Mouse (Mus musculus): Measurements from ENCODE around the gene Spata21. TPM values are rescaled to one million over a fixed set of nuclear protein-coding genes. Genes with fewer than 3 reads are reported as not detected.

Spata21 gene
- polyA plus RNA-seq, 1 experiment from 2014 or later, result not detected

DNA sequence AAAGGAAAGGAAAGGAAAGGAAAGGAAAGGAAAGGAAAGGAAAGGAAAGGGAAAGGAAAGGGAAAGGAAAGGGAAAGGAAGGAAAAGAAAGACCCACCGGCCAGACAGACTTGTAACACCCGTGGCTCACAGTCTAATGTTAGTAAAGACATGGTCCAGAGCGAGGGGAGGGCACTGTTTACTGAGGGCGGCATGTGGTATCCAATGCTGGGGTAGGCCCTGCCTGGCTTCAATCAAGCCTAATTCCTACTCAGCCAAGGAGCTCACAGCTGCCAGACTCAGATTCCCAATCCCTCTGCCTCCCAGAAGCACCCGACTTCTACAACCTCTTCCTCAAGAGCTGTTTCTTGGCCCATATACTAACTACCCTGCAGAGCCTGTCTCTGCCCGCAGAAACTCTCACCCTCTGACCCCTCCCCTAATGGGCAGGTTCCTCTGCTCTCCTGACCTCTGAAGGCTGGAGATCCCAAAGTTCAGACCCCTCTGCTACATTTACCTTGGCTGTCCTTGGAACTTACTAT lies 41.1 kb downstream of the Spata21 start:
- Histone ChIP-seq H3K9me3 (ENCODE audit: control insufficient read depth, low read length) (no peaks in the 10 kb centered on the region), H3K36me3 (ENCODE audit: control insufficient read depth, insufficient read depth, low read length) (no peaks in the 10 kb centered on the region), H3K27me3 (replicated peaks; ENCODE audit: control insufficient read depth, insufficient read depth, low read length) (no peaks in the 10 kb centered on the region), H3K27ac (replicated peaks; ENCODE audit: low read depth, low read length) (no peak overlapping the region), H3K4me2 (ENCODE audit: low read depth, low read length) (no peak overlapping the region), H3K4me1 (ENCODE audit: control insufficient read depth, insufficient read depth, low read length) (peaks cover 26% of the 10 kb centered on the region), H3K4me3 (ENCODE audit: low read depth, low read length) (no peak overlapping the region), H3K9ac (ENCODE audit: low read depth, low read length) (no peak overlapping the region)
- 0 out of 2 replicates have a peak, but pooled peaks have one; percentile 31 for ATAC-seq (ENCODE audit: low read depth)
- WGBS, result 35% methylated on average over 6 of the region's 6 CpGs
- DNase-seq (ENCODE audit: low spot score), result peak; percentile 69

DNA sequence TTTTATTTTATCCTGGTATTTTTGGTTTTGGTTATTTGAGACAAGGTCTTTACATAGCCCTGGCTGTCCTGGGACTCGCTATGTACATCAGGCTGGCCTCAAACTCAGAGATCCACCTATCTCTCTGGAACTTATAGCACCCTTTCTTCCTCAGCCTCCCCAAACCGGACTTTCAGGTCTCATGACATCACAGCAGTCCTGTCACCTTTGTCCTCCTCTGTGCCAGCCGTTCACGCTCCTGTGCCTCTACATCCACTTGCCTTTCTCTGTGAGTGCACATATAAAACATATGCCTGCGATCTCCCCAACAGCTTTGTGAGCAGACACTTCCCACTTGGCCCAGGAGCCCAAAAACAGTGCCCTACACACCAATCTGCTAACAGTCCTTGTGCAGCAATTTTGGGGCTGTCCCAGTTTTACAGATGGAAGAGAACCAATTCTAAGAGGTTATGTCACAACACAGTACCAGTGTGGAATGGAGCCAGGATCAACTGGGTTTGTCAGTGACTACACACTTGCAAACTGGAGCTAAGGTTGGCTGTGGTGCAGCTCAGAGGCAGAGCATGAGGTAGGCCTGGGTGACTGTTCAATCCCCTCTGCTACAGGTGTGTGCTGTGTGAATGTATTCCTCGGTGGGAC lies 42.7 kb downstream of the Spata21 start:
- Histone ChIP-seq H3K4me2 (ENCODE audit: low read depth, low read length) (no peak overlapping the region), H3K27me3 (replicated peaks; ENCODE audit: control insufficient read depth, insufficient read depth, low read length) (no peaks in the 10 kb centered on the region), H3K36me3 (ENCODE audit: control insufficient read depth, insufficient read depth, low read length) (no peaks in the 10 kb centered on the region), H3K27ac (replicated peaks; ENCODE audit: low read depth, low read length) (peak overlapping the region; percentile 69; the same call in 1 of the 2 replicates), H3K4me1 (ENCODE audit: control insufficient read depth, insufficient read depth, low read length) (peaks cover 37% of the 10 kb centered on the region), H3K9ac (ENCODE audit: low read depth, low read length) (no peak overlapping the region), H3K9me3 (ENCODE audit: control insufficient read depth, low read length) (no peaks in the 10 kb centered on the region), H3K4me3 (ENCODE audit: low read depth, low read length) (no peak overlapping the region)
- DNase-seq (ENCODE audit: low spot score) (no peak), ATAC-seq (ENCODE audit: low read depth) (0 out of 2 replicates have a peak, but pooled peaks have one; percentile 6)
- WGBS, result 67% methylated on average over 6 of the region's 6 CpGs

- DNase-seq (ENCODE audit: low spot score) (peak; percentile 65), ATAC-seq (ENCODE audit: low read depth) (peak; percentile 54)
- H3K27me3 ChIP-seq (replicated peaks; ENCODE audit: control insufficient read depth, insufficient read depth, low read length), result no peaks in the 10 kb centered on the region
- 0 out of 2 replicates have a peak overlapping the region, but pooled peaks have one; percentile 25 for H3K9ac ChIP-seq (ENCODE audit: low read depth, low read length)
- peaks cover 39% of the 10 kb centered on the region for H3K4me1 ChIP-seq (ENCODE audit: control insufficient read depth, insufficient read depth, low read length)
- H3K9me3 ChIP-seq (ENCODE audit: control insufficient read depth, low read length), result no peaks in the 10 kb centered on the region
- no peaks in the 10 kb centered on the region for H3K36me3 ChIP-seq (ENCODE audit: control insufficient read depth, insufficient read depth, low read length)
- H3K27ac ChIP-seq (replicated peaks; ENCODE audit: low read depth, low read length), result peak overlapping the region; percentile 69
- no peak overlapping the region for H3K4me2 ChIP-seq (ENCODE audit: low read depth, low read length)
- no peak overlapping the region for H3K4me3 ChIP-seq (ENCODE audit: low read depth, low read length)
- WGBS, result 39% methylated on average over 5 of the region's 5 CpGs
Observed at GRCm38 (mm10) chr4:141131531-141132061, 43.5 kb downstream of the Spata21 start.

DNA sequence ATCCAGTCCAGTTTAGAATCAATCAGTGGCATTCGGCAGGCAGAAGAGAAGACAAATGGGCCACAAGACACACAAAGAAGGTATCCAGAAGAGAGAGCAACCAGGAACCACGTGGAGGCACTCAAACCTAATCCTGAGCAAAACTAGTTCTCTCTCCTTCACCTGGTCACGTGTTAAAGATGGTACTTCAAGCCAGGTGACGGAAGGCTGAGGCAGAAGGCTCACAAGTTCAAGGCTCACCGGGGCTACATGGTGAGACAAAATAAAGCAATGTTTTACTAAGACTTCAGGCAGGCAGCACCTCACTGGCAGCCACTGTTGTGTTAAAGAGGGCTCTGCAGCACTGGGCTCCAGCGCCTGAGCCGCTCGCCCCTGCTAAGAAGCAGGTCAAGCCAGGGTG lies 44.1 kb downstream of the Spata21 start:
- no peak for DNase-seq (ENCODE audit: low spot score)
- Histone ChIP-seq H3K9ac (ENCODE audit: low read depth, low read length) (0 out of 2 replicates have a peak overlapping the region, but pooled peaks have one; percentile 25), H3K36me3 (ENCODE audit: control insufficient read depth, insufficient read depth, low read length) (no peaks in the 10 kb centered on the region), H3K27me3 (replicated peaks; ENCODE audit: control insufficient read depth, insufficient read depth, low read length) (no peaks in the 10 kb centered on the region), H3K4me1 (ENCODE audit: control insufficient read depth, insufficient read depth, low read length) (peaks cover 45% of the 10 kb centered on the region), H3K27ac (replicated peaks; ENCODE audit: low read depth, low read length) (peak overlapping the region; percentile 69; the same call in 1 of the 2 replicates), H3K4me2 (ENCODE audit: low read depth, low read length) (no peak overlapping the region), H3K4me3 (ENCODE audit: low read depth, low read length) (no peak overlapping the region), H3K9me3 (ENCODE audit: control insufficient read depth, low read length) (no peaks in the 10 kb centered on the region)
- 52% methylated on average over 8 of the region's 8 CpGs for WGBS
- ATAC-seq (ENCODE audit: low read depth), result no peak

DNA sequence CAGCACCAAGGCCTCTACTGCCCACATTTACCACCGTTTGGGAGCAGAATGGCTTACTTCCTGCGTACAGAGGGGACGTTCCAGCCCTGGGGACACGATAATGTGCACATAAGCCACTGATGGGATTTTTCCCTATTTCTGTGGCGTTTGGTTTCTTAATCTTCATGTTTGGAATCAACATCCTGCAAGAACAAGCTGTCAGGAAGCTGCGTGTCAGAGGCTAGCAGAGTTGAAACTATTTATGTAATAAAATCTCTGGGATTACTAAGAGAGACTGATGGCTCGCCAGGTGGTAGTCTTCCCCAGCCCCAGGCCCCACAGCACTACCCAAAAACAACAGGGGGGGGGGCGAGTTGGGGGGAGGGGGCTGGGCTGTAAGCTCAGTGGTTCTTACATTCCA lies 45.1 kb downstream of the Spata21 start:
- Histone ChIP-seq H3K36me3 (ENCODE audit: control insufficient read depth, insufficient read depth, low read length) (no peaks in the 10 kb centered on the region), H3K4me2 (ENCODE audit: low read depth, low read length) (no peak overlapping the region), H3K27ac (replicated peaks; ENCODE audit: low read depth, low read length) (no peak overlapping the region), H3K9ac (ENCODE audit: low read depth, low read length) (no peak overlapping the region), H3K9me3 (ENCODE audit: control insufficient read depth, low read length) (no peaks in the 10 kb centered on the region), H3K27me3 (replicated peaks; ENCODE audit: control insufficient read depth, insufficient read depth, low read length) (no peaks in the 10 kb centered on the region), H3K4me3 (ENCODE audit: low read depth, low read length) (no peak overlapping the region), H3K4me1 (ENCODE audit: control insufficient read depth, insufficient read depth, low read length) (peaks cover 52% of the 10 kb centered on the region)
- DNase-seq (ENCODE audit: low spot score), result peak; percentile 55
- WGBS, result 40% methylated on average over 8 of the region's 8 CpGs
- no peak for ATAC-seq (ENCODE audit: low read depth)

DNA sequence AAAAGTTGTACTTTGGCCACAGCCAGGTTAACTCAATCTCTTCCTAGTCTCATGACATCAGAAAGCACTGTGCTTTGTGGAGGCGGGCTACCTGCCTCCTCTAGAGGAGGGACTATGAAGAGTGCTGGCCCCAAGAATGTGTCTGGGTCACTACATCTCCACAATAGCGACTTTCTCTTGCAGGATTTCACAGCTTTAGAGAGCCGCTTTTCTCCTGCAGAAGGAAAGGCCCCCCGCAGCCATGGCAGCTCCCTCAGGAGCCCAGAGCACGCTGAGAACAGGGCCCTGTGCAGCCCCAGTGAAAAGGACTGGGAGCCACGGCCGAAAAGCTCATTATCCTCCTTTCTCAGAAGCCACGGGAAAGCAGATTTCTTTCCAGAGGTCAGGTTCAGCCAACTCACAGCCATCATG lies 45.9 kb downstream of the Spata21 start:
- no peaks in the 10 kb centered on the region for H3K27me3 ChIP-seq (replicated peaks; ENCODE audit: control insufficient read depth, insufficient read depth, low read length)
- H3K9ac ChIP-seq (ENCODE audit: low read depth, low read length), result no peak overlapping the region
- WGBS, result 48% methylated on average over 8 of the region's 8 CpGs
- H3K9me3 ChIP-seq (ENCODE audit: control insufficient read depth, low read length), result no peaks in the 10 kb centered on the region
- H3K27ac ChIP-seq (replicated peaks; ENCODE audit: low read depth, low read length), result peak overlapping the region; percentile 17
- H3K4me1 ChIP-seq (ENCODE audit: control insufficient read depth, insufficient read depth, low read length), result peaks cover 53% of the 10 kb centered on the region
- no peak overlapping the region for H3K4me3 ChIP-seq (ENCODE audit: low read depth, low read length)
- no peak overlapping the region for H3K4me2 ChIP-seq (ENCODE audit: low read depth, low read length)
- H3K36me3 ChIP-seq (ENCODE audit: control insufficient read depth, insufficient read depth, low read length), result no peaks in the 10 kb centered on the region
- DNase-seq (ENCODE audit: low spot score) (no peak), ATAC-seq (ENCODE audit: low read depth) (no peak)

DNA sequence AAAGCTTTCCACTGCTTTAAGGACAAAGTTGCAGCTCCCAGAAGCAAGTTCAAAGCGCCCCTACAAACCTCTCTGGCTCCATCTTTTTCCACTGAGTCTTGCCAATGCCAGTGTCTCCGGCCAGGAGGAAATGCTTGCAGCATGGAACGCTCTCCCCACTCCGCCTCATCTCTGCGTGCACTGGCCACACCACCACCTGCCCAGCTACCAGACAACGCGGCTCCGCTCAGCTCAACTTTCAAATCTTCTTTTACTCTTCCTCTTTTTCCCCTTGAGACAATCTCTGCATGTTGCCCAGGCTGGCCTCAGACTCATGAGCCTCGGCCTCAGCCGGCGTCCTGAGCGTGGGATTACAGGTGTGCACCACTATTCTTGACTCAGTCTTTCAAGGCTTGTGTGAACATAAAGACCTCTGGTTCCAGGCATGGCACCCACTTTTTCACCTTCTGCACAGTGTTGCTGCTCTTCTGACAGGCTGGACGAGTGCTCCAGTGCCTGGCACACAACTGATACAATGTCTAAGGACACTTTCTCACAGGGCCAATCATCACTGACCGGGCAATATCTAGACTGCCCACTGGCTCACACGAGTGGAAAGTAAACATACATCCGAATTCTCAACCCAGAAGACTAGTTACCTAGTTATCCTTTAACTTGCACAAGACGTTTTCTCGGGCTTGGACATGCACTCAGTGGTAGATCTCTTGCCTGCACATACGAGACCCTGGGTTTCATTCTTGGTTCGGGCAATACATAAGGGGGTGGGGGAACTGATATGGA lies 46.8 kb downstream of the Spata21 start:
- H3K4me2 ChIP-seq (ENCODE audit: low read depth, low read length), result no peak overlapping the region

GRCm38 (mm10) chr4:141136126-141136525 lies 48.0 kb downstream of the Spata21 start:
- DNase-seq (ENCODE audit: low spot score) (no peak), ATAC-seq (ENCODE audit: low read depth) (no peak)
- Histone ChIP-seq H3K4me2 (ENCODE audit: low read depth, low read length) (no peak overlapping the region), H3K27ac (replicated peaks; ENCODE audit: low read depth, low read length) (no peak overlapping the region), H3K9ac (ENCODE audit: low read depth, low read length) (no peak overlapping the region), H3K36me3 (ENCODE audit: control insufficient read depth, insufficient read depth, low read length) (no peaks in the 10 kb centered on the region), H3K4me1 (ENCODE audit: control insufficient read depth, insufficient read depth, low read length) (peaks cover 43% of the 10 kb centered on the region), H3K27me3 (replicated peaks; ENCODE audit: control insufficient read depth, insufficient read depth, low read length) (no peaks in the 10 kb centered on the region), H3K4me3 (ENCODE audit: low read depth, low read length) (no peak overlapping the region), H3K9me3 (ENCODE audit: control insufficient read depth, low read length) (no peaks in the 10 kb centered on the region)
- WGBS, result 77% methylated on average over 7 of the region's 7 CpGs

More for the DNA sequence above, 46.8 kb downstream of the Spata21 start:
- Histone ChIP-seq H3K9ac (ENCODE audit: low read depth, low read length) (no peak overlapping the region), H3K27ac (replicated peaks; ENCODE audit: low read depth, low read length) (no peak overlapping the region), H3K9me3 (ENCODE audit: control insufficient read depth, low read length) (no peaks in the 10 kb centered on the region), H3K27me3 (replicated peaks; ENCODE audit: control insufficient read depth, insufficient read depth, low read length) (no peaks in the 10 kb centered on the region), H3K4me1 (ENCODE audit: control insufficient read depth, insufficient read depth, low read length) (peaks cover 49% of the 10 kb centered on the region), H3K4me3 (ENCODE audit: low read depth, low read length) (no peak overlapping the region), H3K36me3 (ENCODE audit: control insufficient read depth, insufficient read depth, low read length) (no peaks in the 10 kb centered on the region)
- ATAC-seq (ENCODE audit: low read depth) (no peak), DNase-seq (ENCODE audit: low spot score) (peak; percentile 31)
- 77% methylated on average over 20 of the region's 20 CpGs for WGBS

Measured in embryonic facial prominence, embryonic 14.5 days (tissue).